In genomic region chr9:41328959-41329358, GRCm38 (mm10) we compare ENCODE assay signal across 10 mouse cellular contexts.
DNase-seq lines count a peak whose midpoint lies in the region; ATAC-seq lines count a peak whose summit lies in the region.
"Had no signal": no experiment of that assay in that cellular context is flagged by ENCODE, and none has a peak within 500 bp of the region (broad histone marks: within the 10 kb centered on the region; RNA-seq: fewer than 3 reads in every experiment).

No protein-coding gene starts in this region.

- H3K27me3 ChIP-seq in forebrain, embryonic 16.5 days (replicated peaks; ENCODE audit: control insufficient read depth, insufficient read depth, low read length), result no peaks in the 10 kb centered on the region
- H3K27me3 ChIP-seq in limb, embryonic 15.5 days, result no peaks in the 10 kb centered on the region

- WGBS in forebrain, embryonic 16.5 days, result 93% methylated on average over 1 of the region's 1 CpGs
- WGBS in limb, embryonic 15.5 days, result 96% methylated on average over 1 of the region's 1 CpGs

- peaks cover 25% of the 10 kb centered on the region for H3K4me1 ChIP-seq in forebrain, embryonic 16.5 days (replicated peaks; ENCODE audit: control insufficient read depth, insufficient read depth, low read length)
- H3K4me1 ChIP-seq in limb, embryonic 15.5 days, result peaks cover 18% of the 10 kb centered on the region

- H3K9ac ChIP-seq in forebrain, embryonic 16.5 days (replicated peaks; ENCODE audit: low read depth, low read length), result no peak overlapping the region; the same call in 1 of the 2 replicates
- no peak overlapping the region for H3K9ac ChIP-seq in limb, embryonic 15.5 days

- ATAC-seq in forebrain, embryonic 16.5 days, result no peak
- ATAC-seq in limb, embryonic 15.5 days (ENCODE audit: insufficient number of reproducible peaks, low FRiP score, low TSS enrichment, low read depth), result no peak
- no peak for ATAC-seq in frontal cortex, adult (ENCODE audit: low TSS enrichment)
- ATAC-seq: inflammation-experienced regulatory T-cells, adult 6 months had no signal

- H3K27ac ChIP-seq in forebrain, embryonic 16.5 days (ENCODE audit: low read length), result no peak overlapping the region
- H3K27ac ChIP-seq in limb, embryonic 15.5 days, result peak overlapping the region; percentile 3; the same call in 1 of the 2 replicates

- peak overlapping the region; percentile 6 for H3K4me3 ChIP-seq in forebrain, embryonic 16.5 days (replicated peaks; ENCODE audit: low read length)
- peak overlapping the region; percentile 1; the same call in 1 of the 2 replicates for H3K4me3 ChIP-seq in limb, embryonic 15.5 days

- peak; percentile 1 for DNase-seq in retina, embryonic 14.5 days (ENCODE audit: low spot score)
- DNase-seq in retina, postnatal 1 day, result no peak
- no peak for DNase-seq in frontal cortex, adult 2 months (ENCODE audit: extremely low spot score in 1 of 2, low spot score in 1 of 2)
- no peak for DNase-seq in spleen, postnatal 36 days (ENCODE audit: low spot score in 2 of 2)
- DNase-seq: lung, postnatal 4 days; right cerebral cortex, adult 18-20 months had no signal

- no peaks in the 10 kb centered on the region for H3K9me3 ChIP-seq in forebrain, embryonic 16.5 days (ENCODE audit: control insufficient read depth, low read length)
- no peaks in the 10 kb centered on the region for H3K9me3 ChIP-seq in limb, embryonic 15.5 days

- peak overlapping the region; percentile 20 for H3K4me2 ChIP-seq in forebrain, embryonic 16.5 days (ENCODE audit: low read length)
- H3K4me2 ChIP-seq in limb, embryonic 15.5 days, result peak overlapping the region; percentile 23; the same call in 1 of the 2 replicates

- H3K36me3 ChIP-seq in forebrain, embryonic 16.5 days (ENCODE audit: control insufficient read depth, insufficient read depth), result no peaks in the 10 kb centered on the region
- no peaks in the 10 kb centered on the region for H3K36me3 ChIP-seq in limb, embryonic 15.5 days
